Mouse (Mus musculus): ENCODE results near the gene Pgam5. TPM values are rescaled to one million over a fixed set of nuclear protein-coding genes. Genes with fewer than 3 reads are reported as not detected.

Gene Pgam5
- 47.8 and 51.7 TPM in 2 replicates for polyA plus RNA-seq (2015; fragmentation: Nextera tagmentation; extraction: Ambion mirVana)

- H3K4me1 ChIP-seq (replicated peaks; ENCODE audit: insufficient read depth, low read length), result peaks cover 5% of the 10 kb centered on the region
- H3K4me3 ChIP-seq (replicated peaks; ENCODE audit: low read depth, low read length), result peak within 1 kb of the TSS; percentile 72
- peak; percentile 87 for TF ChIP-seq CTCF (IDR thresholded peaks at IDR 0.05; ENCODE audit: low read depth)
- peak within 1 kb of the TSS; percentile 86 for H3K9ac ChIP-seq (ENCODE audit: low read depth, low read length)
- peaks cover 25% of the 10 kb centered on the region; the same call in 1 of the 2 replicates for H3K36me3 ChIP-seq (ENCODE audit: insufficient read depth, low read length)
- ATAC-seq (replicated peaks; ENCODE audit: low FRiP score, low read depth) (peak; percentile 91), DNase-seq (ENCODE audit: low spot score) (peak; percentile 89)
- no peaks in the 10 kb centered on the region for H3K9me3 ChIP-seq (replicated peaks; ENCODE audit: low read length)
- under 1% methylated on average over 66 of the region's 66 CpGs for WGBS
- H3K27me3 ChIP-seq (ENCODE audit: insufficient read depth, low read length), result no peaks in the 10 kb centered on the region
- peak within 1 kb of the TSS; percentile 74 for H3K27ac ChIP-seq
- peak within 1 kb of the TSS; percentile 76 for H3K4me2 ChIP-seq (ENCODE audit: low read length)
Observed at GRCm38 (mm10) chr5:110269141-110270101, at the start of gene Pgam5. Gene Pgam5, minus strand, starts transcription at chr5:110269913.

- Histone ChIP-seq H3K36me3 (ENCODE audit: insufficient read depth, low read length) (peaks cover 19% of the 10 kb centered on the region), H3K27ac (no peak overlapping the region), H3K4me2 (ENCODE audit: low read length) (no peak overlapping the region), H3K4me3 (replicated peaks; ENCODE audit: low read depth, low read length) (no peak overlapping the region), H3K27me3 (ENCODE audit: insufficient read depth, low read length) (no peaks in the 10 kb centered on the region), H3K9ac (ENCODE audit: low read depth, low read length) (no peak overlapping the region), H3K4me1 (replicated peaks; ENCODE audit: insufficient read depth, low read length) (no peaks in the 10 kb centered on the region), H3K9me3 (replicated peaks; ENCODE audit: low read length) (no peaks in the 10 kb centered on the region)
- DNase-seq (ENCODE audit: low spot score) (no peak), ATAC-seq (replicated peaks; ENCODE audit: low FRiP score, low read depth) (no peak)
- no peak for TF ChIP-seq CTCF (IDR thresholded peaks at IDR 0.05; ENCODE audit: low read depth)
- WGBS, result 93% methylated on average over 3 of the region's 3 CpGs
Observed at GRCm38 (mm10) chr5:110313127-110313526, 43.4 kb upstream of the Pgam5 start.

GRCm38 (mm10) chr5:110308861-110309260, 39.1 kb upstream of the Pgam5 start:
- no peaks in the 10 kb centered on the region for H3K4me1 ChIP-seq (replicated peaks; ENCODE audit: insufficient read depth, low read length)
- no peaks in the 10 kb centered on the region for H3K9me3 ChIP-seq (replicated peaks; ENCODE audit: low read length)
- ATAC-seq (replicated peaks; ENCODE audit: low FRiP score, low read depth), result no peak
- no peak for TF ChIP-seq CTCF (IDR thresholded peaks at IDR 0.05; ENCODE audit: low read depth)
- peaks cover 20% of the 10 kb centered on the region for H3K36me3 ChIP-seq (ENCODE audit: insufficient read depth, low read length)
- H3K4me3 ChIP-seq (replicated peaks; ENCODE audit: low read depth, low read length), result no peak overlapping the region
- H3K27me3 ChIP-seq (ENCODE audit: insufficient read depth, low read length), result no peaks in the 10 kb centered on the region
- H3K9ac ChIP-seq (ENCODE audit: low read depth, low read length), result no peak overlapping the region
- H3K27ac ChIP-seq, result no peak overlapping the region
- WGBS, result 93% methylated on average over 7 of the region's 7 CpGs
- DNase-seq (ENCODE audit: low spot score), result no peak
- H3K4me2 ChIP-seq (ENCODE audit: low read length), result no peak overlapping the region

- no peak for DNase-seq (ENCODE audit: low spot score)
- Histone ChIP-seq H3K4me3 (replicated peaks; ENCODE audit: low read depth, low read length) (no peak overlapping the region), H3K9me3 (replicated peaks; ENCODE audit: low read length) (no peaks in the 10 kb centered on the region), H3K27ac (no peak overlapping the region), H3K4me2 (ENCODE audit: low read length) (no peak overlapping the region), H3K36me3 (ENCODE audit: insufficient read depth, low read length) (peaks cover 40% of the 10 kb centered on the region), H3K4me1 (replicated peaks; ENCODE audit: insufficient read depth, low read length) (no peaks in the 10 kb centered on the region), H3K27me3 (ENCODE audit: insufficient read depth, low read length) (no peaks in the 10 kb centered on the region), H3K9ac (ENCODE audit: low read depth, low read length) (no peak overlapping the region)
- WGBS, result 95% methylated on average over 2 of the region's 2 CpGs
- no peak for ATAC-seq (replicated peaks; ENCODE audit: low FRiP score, low read depth)
- no peak for TF ChIP-seq CTCF (IDR thresholded peaks at IDR 0.05; ENCODE audit: low read depth)
Observed at GRCm38 (mm10) chr5:110300591-110300990, 30.9 kb upstream of the Pgam5 start.

- H3K36me3 ChIP-seq (ENCODE audit: insufficient read depth, low read length), result peaks cover 29% of the 10 kb centered on the region; the same call in 1 of the 2 replicates
- no peak overlapping the region for H3K4me3 ChIP-seq (replicated peaks; ENCODE audit: low read depth, low read length)
- H3K27me3 ChIP-seq (ENCODE audit: insufficient read depth, low read length), result no peaks in the 10 kb centered on the region
- DNase-seq (ENCODE audit: low spot score) (no peak), ATAC-seq (replicated peaks; ENCODE audit: low FRiP score, low read depth) (no peak)
- no peak overlapping the region for H3K27ac ChIP-seq
- H3K4me1 ChIP-seq (replicated peaks; ENCODE audit: insufficient read depth, low read length), result no peaks in the 10 kb centered on the region
- WGBS, result 81% methylated on average over 1 of the region's 1 CpGs
- no peak for TF ChIP-seq CTCF (IDR thresholded peaks at IDR 0.05; ENCODE audit: low read depth)
- no peak overlapping the region for H3K4me2 ChIP-seq (ENCODE audit: low read length)
- no peak overlapping the region for H3K9ac ChIP-seq (ENCODE audit: low read depth, low read length)
- H3K9me3 ChIP-seq (replicated peaks; ENCODE audit: low read length), result no peaks in the 10 kb centered on the region
Observed at GRCm38 (mm10) chr5:110296637-110297036, 26.9 kb upstream of the Pgam5 start.

GRCm38 (mm10) chr5:110291649-110292048, 21.9 kb upstream of the Pgam5 start:
- Histone ChIP-seq H3K4me2 (ENCODE audit: low read length) (no peak overlapping the region), H3K27ac (no peak overlapping the region), H3K27me3 (ENCODE audit: insufficient read depth, low read length) (no peaks in the 10 kb centered on the region), H3K4me3 (replicated peaks; ENCODE audit: low read depth, low read length) (no peak overlapping the region), H3K9me3 (replicated peaks; ENCODE audit: low read length) (no peaks in the 10 kb centered on the region), H3K36me3 (ENCODE audit: insufficient read depth, low read length) (peaks cover 12% of the 10 kb centered on the region; the same call in 1 of the 2 replicates), H3K9ac (ENCODE audit: low read depth, low read length) (no peak overlapping the region), H3K4me1 (replicated peaks; ENCODE audit: insufficient read depth, low read length) (no peaks in the 10 kb centered on the region)
- WGBS, result 97% methylated on average over 1 of the region's 1 CpGs
- no peak for TF ChIP-seq CTCF (IDR thresholded peaks at IDR 0.05; ENCODE audit: low read depth)
- no peak for DNase-seq (ENCODE audit: low spot score)
- ATAC-seq (replicated peaks; ENCODE audit: low FRiP score, low read depth), result no peak

Data from kidney, postnatal 0 days (tissue).